Mouse (Mus musculus): ENCODE results near the gene Cdc20. TPM values are rescaled to one million over a fixed set of nuclear protein-coding genes. Genes with fewer than 3 reads are reported as not detected.

Cdc20 gene
- polyA plus RNA-seq, 1 experiment from 2014 or later = 169 TPM

- peaks cover 15% of the 10 kb centered on the region for H3K36me3 ChIP-seq (ENCODE audit: control insufficient read depth, insufficient read depth, low read length)
- H3K9me3 ChIP-seq (replicated peaks; ENCODE audit: control insufficient read depth, low read length) = no peaks in the 10 kb centered on the region
- under 1% methylated on average over 53 of the region's 53 CpGs for WGBS (ENCODE audit: insufficient replicate concordance)
- peak; percentile 94 for ATAC-seq (replicated peaks; ENCODE audit: insufficient number of reproducible peaks, low FRiP score, low TSS enrichment)
- H3K9ac ChIP-seq (ENCODE audit: low read depth, low read length) = peak within 1 kb of the TSS; percentile 84
- H3K27ac ChIP-seq (ENCODE audit: low read depth, low read length) = peak within 1 kb of the TSS; percentile 38
- H3K4me3 ChIP-seq (ENCODE audit: low read depth, low read length) = peak within 1 kb of the TSS; percentile 97
- peak within 1 kb of the TSS; percentile 93 for H3K4me2 ChIP-seq
- H3K4me1 ChIP-seq (ENCODE audit: control insufficient read depth, insufficient read depth, low read length) = peaks cover 11% of the 10 kb centered on the region; the same call in 1 of the 2 replicates
- H3K27me3 ChIP-seq (ENCODE audit: control insufficient read depth, insufficient read depth, low read length) = no peaks in the 10 kb centered on the region
Observed at GRCm38 (mm10) chr4:118409142-118409900, 27.8 kb downstream of the Cdc20 start, which contains the start of the genes Szt2 and Med8. Gene Szt2, minus strand, starts transcription at chr4:118409273. Gene Med8, plus strand, starts transcription at chr4:118409337.

- no peak overlapping the region for H3K4me2 ChIP-seq
- 92% methylated on average over 12 of the region's 12 CpGs for WGBS (ENCODE audit: insufficient replicate concordance)
- no peak for ATAC-seq (replicated peaks; ENCODE audit: insufficient number of reproducible peaks, low FRiP score, low TSS enrichment)
- H3K27me3 ChIP-seq (ENCODE audit: control insufficient read depth, insufficient read depth, low read length) = no peaks in the 10 kb centered on the region
- H3K9me3 ChIP-seq (replicated peaks; ENCODE audit: control insufficient read depth, low read length) = no peaks in the 10 kb centered on the region
- H3K4me3 ChIP-seq (ENCODE audit: low read depth, low read length) = no peak overlapping the region
- H3K36me3 ChIP-seq (ENCODE audit: control insufficient read depth, insufficient read depth, low read length) = peaks cover 28% of the 10 kb centered on the region
- H3K4me1 ChIP-seq (ENCODE audit: control insufficient read depth, insufficient read depth, low read length) = no peaks in the 10 kb centered on the region
- no peak overlapping the region for H3K9ac ChIP-seq (ENCODE audit: low read depth, low read length)
- no peak overlapping the region for H3K27ac ChIP-seq (ENCODE audit: low read depth, low read length)
Observed at GRCm38 (mm10) chr4:118402701-118403100, 34.5 kb downstream of the Cdc20 start.

- H3K27me3 ChIP-seq (ENCODE audit: control insufficient read depth, insufficient read depth, low read length) = no peaks in the 10 kb centered on the region
- peaks cover 31% of the 10 kb centered on the region for H3K36me3 ChIP-seq (ENCODE audit: control insufficient read depth, insufficient read depth, low read length)
- H3K4me1 ChIP-seq (ENCODE audit: control insufficient read depth, insufficient read depth, low read length) = no peaks in the 10 kb centered on the region
- H3K4me2 ChIP-seq = no peak overlapping the region
- ATAC-seq (replicated peaks; ENCODE audit: insufficient number of reproducible peaks, low FRiP score, low TSS enrichment) = no peak
- WGBS (ENCODE audit: insufficient replicate concordance) = 68% methylated on average over 5 of the region's 5 CpGs
- H3K4me3 ChIP-seq (ENCODE audit: low read depth, low read length) = no peak overlapping the region
- no peak overlapping the region for H3K27ac ChIP-seq (ENCODE audit: low read depth, low read length)
- H3K9ac ChIP-seq (ENCODE audit: low read depth, low read length) = 0 out of 2 replicates have a peak overlapping the region, but pooled peaks have one; percentile 16
- no peaks in the 10 kb centered on the region for H3K9me3 ChIP-seq (replicated peaks; ENCODE audit: control insufficient read depth, low read length)
Observed at GRCm38 (mm10) chr4:118401918-118402317, 35.2 kb downstream of the Cdc20 start.

- ATAC-seq (replicated peaks; ENCODE audit: insufficient number of reproducible peaks, low FRiP score, low TSS enrichment) = no peak
- no peak overlapping the region for H3K4me3 ChIP-seq (ENCODE audit: low read depth, low read length)
- H3K27ac ChIP-seq (ENCODE audit: low read depth, low read length) = no peak overlapping the region
- H3K36me3 ChIP-seq (ENCODE audit: control insufficient read depth, insufficient read depth, low read length) = peaks cover 31% of the 10 kb centered on the region
- H3K4me2 ChIP-seq = no peak overlapping the region
- WGBS (ENCODE audit: insufficient replicate concordance) = 89% methylated on average over 3 of the region's 3 CpGs
- no peaks in the 10 kb centered on the region for H3K9me3 ChIP-seq (replicated peaks; ENCODE audit: control insufficient read depth, low read length)
- H3K9ac ChIP-seq (ENCODE audit: low read depth, low read length) = no peak overlapping the region
- H3K4me1 ChIP-seq (ENCODE audit: control insufficient read depth, insufficient read depth, low read length) = no peaks in the 10 kb centered on the region
- no peaks in the 10 kb centered on the region for H3K27me3 ChIP-seq (ENCODE audit: control insufficient read depth, insufficient read depth, low read length)
Observed at GRCm38 (mm10) chr4:118401421-118401820, 35.7 kb downstream of the Cdc20 start.

GRCm38 (mm10) chr4:118398400-118398799, 38.8 kb downstream of the Cdc20 start:
- WGBS (ENCODE audit: insufficient replicate concordance) = 88% methylated on average over 6 of the region's 6 CpGs
- Histone ChIP-seq H3K9me3 (replicated peaks; ENCODE audit: control insufficient read depth, low read length) (no peaks in the 10 kb centered on the region), H3K27me3 (ENCODE audit: control insufficient read depth, insufficient read depth, low read length) (no peaks in the 10 kb centered on the region), H3K4me3 (ENCODE audit: low read depth, low read length) (no peak overlapping the region), H3K9ac (ENCODE audit: low read depth, low read length) (no peak overlapping the region), H3K4me2 (no peak overlapping the region), H3K27ac (ENCODE audit: low read depth, low read length) (no peak overlapping the region), H3K36me3 (ENCODE audit: control insufficient read depth, insufficient read depth, low read length) (peaks cover 33% of the 10 kb centered on the region), H3K4me1 (ENCODE audit: control insufficient read depth, insufficient read depth, low read length) (peaks cover 17% of the 10 kb centered on the region)
- no peak for ATAC-seq (replicated peaks; ENCODE audit: insufficient number of reproducible peaks, low FRiP score, low TSS enrichment)

DNA sequence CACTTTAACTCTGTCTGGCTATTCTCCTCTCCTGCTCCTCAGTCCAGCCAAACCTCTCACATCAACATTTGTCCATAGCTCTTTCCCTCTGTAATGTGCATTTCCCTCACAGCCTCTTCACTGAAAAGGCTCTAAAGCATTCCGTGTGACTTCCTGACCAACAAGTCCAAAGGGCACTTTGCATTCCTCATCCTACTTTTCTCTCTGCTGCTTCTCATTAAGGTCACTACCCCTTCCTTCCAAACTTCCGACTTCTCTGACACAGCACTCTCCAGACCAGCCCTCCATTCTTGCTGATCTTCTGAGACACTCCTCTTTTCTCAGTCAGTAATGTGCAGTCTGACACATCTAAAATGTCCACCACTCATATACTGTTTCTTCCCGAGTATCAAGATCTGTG, 40.7 kb downstream of the Cdc20 start:
- peaks cover 17% of the 10 kb centered on the region for H3K4me1 ChIP-seq (ENCODE audit: control insufficient read depth, insufficient read depth, low read length)
- H3K27ac ChIP-seq (ENCODE audit: low read depth, low read length) = no peak overlapping the region
- no peaks in the 10 kb centered on the region for H3K27me3 ChIP-seq (ENCODE audit: control insufficient read depth, insufficient read depth, low read length)
- H3K4me3 ChIP-seq (ENCODE audit: low read depth, low read length) = no peak overlapping the region
- H3K4me2 ChIP-seq = no peak overlapping the region
- H3K36me3 ChIP-seq (ENCODE audit: control insufficient read depth, insufficient read depth, low read length) = peaks cover 27% of the 10 kb centered on the region
- no peak overlapping the region for H3K9ac ChIP-seq (ENCODE audit: low read depth, low read length)
- H3K9me3 ChIP-seq (replicated peaks; ENCODE audit: control insufficient read depth, low read length) = no peaks in the 10 kb centered on the region
- WGBS (ENCODE audit: insufficient replicate concordance) = 67% methylated on average over 3 of the region's 3 CpGs
- no peak for ATAC-seq (replicated peaks; ENCODE audit: insufficient number of reproducible peaks, low FRiP score, low TSS enrichment)

- Histone ChIP-seq H3K27me3 (ENCODE audit: control insufficient read depth, insufficient read depth, low read length) (no peaks in the 10 kb centered on the region), H3K27ac (ENCODE audit: low read depth, low read length) (peak overlapping the region; percentile 66), H3K9ac (ENCODE audit: low read depth, low read length) (no peak overlapping the region), H3K9me3 (replicated peaks; ENCODE audit: control insufficient read depth, low read length) (no peaks in the 10 kb centered on the region), H3K36me3 (ENCODE audit: control insufficient read depth, insufficient read depth, low read length) (peaks cover 29% of the 10 kb centered on the region), H3K4me3 (ENCODE audit: low read depth, low read length) (no peak overlapping the region), H3K4me2 (no peak overlapping the region), H3K4me1 (ENCODE audit: control insufficient read depth, insufficient read depth, low read length) (peaks cover 17% of the 10 kb centered on the region)
- 66% methylated on average over 4 of the region's 4 CpGs for WGBS (ENCODE audit: insufficient replicate concordance)
- no peak for ATAC-seq (replicated peaks; ENCODE audit: insufficient number of reproducible peaks, low FRiP score, low TSS enrichment)
Observed at GRCm38 (mm10) chr4:118395289-118395688, 41.9 kb downstream of the Cdc20 start.

- no peaks in the 10 kb centered on the region for H3K9me3 ChIP-seq (replicated peaks; ENCODE audit: control insufficient read depth, low read length)
- peaks cover 37% of the 10 kb centered on the region for H3K36me3 ChIP-seq (ENCODE audit: control insufficient read depth, insufficient read depth, low read length)
- H3K27ac ChIP-seq (ENCODE audit: low read depth, low read length) = peak overlapping the region; percentile 66
- H3K4me2 ChIP-seq = no peak overlapping the region
- no peaks in the 10 kb centered on the region for H3K27me3 ChIP-seq (ENCODE audit: control insufficient read depth, insufficient read depth, low read length)
- 0 out of 2 replicates have a peak overlapping the region, but pooled peaks have one; percentile 16 for H3K9ac ChIP-seq (ENCODE audit: low read depth, low read length)
- no peak for ATAC-seq (replicated peaks; ENCODE audit: insufficient number of reproducible peaks, low FRiP score, low TSS enrichment)
- no peak overlapping the region for H3K4me3 ChIP-seq (ENCODE audit: low read depth, low read length)
- WGBS (ENCODE audit: insufficient replicate concordance) = 50% methylated on average over 6 of the region's 6 CpGs
- peaks cover 17% of the 10 kb centered on the region for H3K4me1 ChIP-seq (ENCODE audit: control insufficient read depth, insufficient read depth, low read length)
Observed at GRCm38 (mm10) chr4:118394505-118394904, 42.6 kb downstream of the Cdc20 start.

DNA sequence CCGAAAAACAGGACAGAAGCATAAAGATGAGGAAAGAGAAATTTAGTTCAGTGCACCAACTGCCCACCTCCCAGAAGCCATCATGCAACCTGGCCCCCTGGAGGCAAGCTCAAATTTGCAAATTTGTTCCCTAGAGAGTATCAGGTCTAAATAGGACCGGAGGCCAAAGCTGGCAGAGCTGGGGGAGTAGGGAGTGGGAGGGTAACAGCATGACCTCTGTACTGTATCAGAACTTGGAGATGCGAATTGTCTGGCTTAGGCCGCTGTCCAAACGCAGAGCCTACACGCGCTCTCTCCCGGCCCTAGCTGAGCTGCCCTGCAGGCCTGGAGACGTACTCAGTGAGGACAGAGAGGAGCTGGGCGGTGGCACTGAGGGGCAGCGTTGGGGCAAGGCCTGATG, 47.0 kb downstream of the Cdc20 start:
- Histone ChIP-seq H3K9ac (ENCODE audit: low read depth, low read length) (no peak overlapping the region), H3K4me1 (ENCODE audit: control insufficient read depth, insufficient read depth, low read length) (peaks cover 13% of the 10 kb centered on the region), H3K9me3 (replicated peaks; ENCODE audit: control insufficient read depth, low read length) (no peaks in the 10 kb centered on the region), H3K4me3 (ENCODE audit: low read depth, low read length) (no peak overlapping the region), H3K36me3 (ENCODE audit: control insufficient read depth, insufficient read depth, low read length) (peaks cover 61% of the 10 kb centered on the region), H3K4me2 (no peak overlapping the region), H3K27ac (ENCODE audit: low read depth, low read length) (no peak overlapping the region), H3K27me3 (ENCODE audit: control insufficient read depth, insufficient read depth, low read length) (no peaks in the 10 kb centered on the region)
- no peak for ATAC-seq (replicated peaks; ENCODE audit: insufficient number of reproducible peaks, low FRiP score, low TSS enrichment)
- 88% methylated on average over 11 of the region's 11 CpGs for WGBS (ENCODE audit: insufficient replicate concordance)
